Mouse (Mus musculus) gastrocnemius, adult 2 months (tissue): ENCODE measurements around the gene Cntnap5a. TPM values are rescaled to one million over a fixed set of nuclear protein-coding genes. Genes with fewer than 3 reads are reported as not detected.

Source experiments
- DNase-seq: peaks from one replicate; pipeline ENCODE4 v3.0.0; 2022
- H3K27ac ChIP-seq: fragments of 200-600 bp; 2 replicates; pipeline ENCODE4 v1.8.1; 2022; ENCODE audit warnings: mild to moderate bottlenecking
- H3K4me3 ChIP-seq: fragments of 200-600 bp; 2 replicates; pipeline ENCODE4 v1.8.1; 2022; ENCODE audit warnings: mild to moderate bottlenecking, moderate library complexity
- CTCF ChIP-seq: fragments of 200-600 bp; IDR thresholded peaks from 2 replicates; pipeline ENCODE4 v1.8.1; 2022; ENCODE audit warnings: antibody characterized with exemption, mild to moderate bottlenecking, moderate library complexity
- intact Hi-C: fragments of 180-260 bp; cut with DNase I; formaldehyde crosslinking; loops from one replicate; pipeline ENCODE4 v1.15.1; 2025
- total RNA-seq, 2 experiments: library from RNA; stranded (reverse); gene quantifications; 2 replicates each; pipeline ENCODE4 v1.2.3; 2021

Gene Cntnap5a
- total RNA-seq, 2 experiments from 2014 or later = not detected

DNA sequence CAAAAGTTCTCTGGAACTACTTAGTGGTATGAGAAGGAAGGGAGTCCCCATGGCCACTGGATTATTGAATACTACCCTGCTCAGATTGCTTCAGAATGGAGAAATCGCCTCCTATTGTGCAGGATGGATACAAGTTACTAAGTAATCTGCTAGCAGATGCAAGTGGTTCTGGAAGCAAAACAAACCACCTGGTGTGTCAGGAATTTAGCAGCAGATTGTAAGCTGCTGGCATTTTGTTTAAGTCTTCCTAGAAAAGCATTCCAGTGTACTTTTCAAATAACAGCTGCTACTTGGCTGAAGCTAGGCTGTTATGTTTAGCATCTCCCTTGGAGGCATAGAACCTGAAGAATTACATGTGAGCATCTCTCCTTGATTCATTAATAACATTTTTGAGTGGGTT is 247.5 kb downstream of the Cntnap5a start:
- no peak for TF ChIP-seq CTCF
- H3K4me3 ChIP-seq = no peak overlapping the region
- intact Hi-C loops = no loop called here
- H3K27ac ChIP-seq = no peak overlapping the region
- no peak for DNase-seq

DNA sequence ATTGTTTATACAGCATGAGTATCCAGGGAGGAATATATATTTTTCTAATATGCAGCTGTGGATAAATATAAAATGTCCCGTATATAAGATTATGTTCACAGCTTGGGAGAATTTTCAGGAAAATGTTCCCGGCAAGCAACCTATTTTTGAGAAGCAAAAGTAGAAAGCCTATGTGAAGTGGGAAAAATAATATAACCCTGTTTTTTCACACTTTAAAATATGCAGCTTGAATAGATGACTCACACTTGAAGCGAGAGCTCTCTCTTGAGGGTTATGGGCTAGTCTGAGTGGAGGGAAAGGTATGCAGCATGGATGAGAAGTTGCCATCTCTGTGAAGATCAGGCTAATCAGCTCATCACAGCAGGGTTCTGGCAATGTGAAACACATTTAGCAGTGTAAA is 261.3 kb downstream of the Cntnap5a start:
- no peak overlapping the region for H3K27ac ChIP-seq
- no peak for DNase-seq
- no peak overlapping the region for H3K4me3 ChIP-seq
- intact Hi-C loops = no loop called here
- no peak for TF ChIP-seq CTCF

- no peak for DNase-seq
- Histone ChIP-seq H3K27ac (no peak overlapping the region), H3K4me3 (no peak overlapping the region)
- no peak for TF ChIP-seq CTCF
- intact Hi-C loops = no loop called here
Measured at GRCm38 (mm10) chr1:115956528-115956927, 272.0 kb downstream of the Cntnap5a start.

- intact Hi-C loops = no loop called here
Measured at GRCm38 (mm10) chr1:115964993-115965575, 280.5 kb downstream of the Cntnap5a start.

GRCm38 (mm10) chr1:115990204-115990603 is 305.6 kb downstream of the Cntnap5a start:
- no peak for DNase-seq
- no peak overlapping the region for H3K27ac ChIP-seq
- TF ChIP-seq CTCF = no peak
- intact Hi-C loops = no loop called here
- no peak overlapping the region for H3K4me3 ChIP-seq

More at GRCm38 (mm10) chr1:115964993-115965575, 280.5 kb downstream of the Cntnap5a start:
- DNase-seq = peak; percentile 16
- TF ChIP-seq CTCF = no peak
- Histone ChIP-seq H3K27ac (peak overlapping the region; percentile 35), H3K4me3 (no peak overlapping the region)

GRCm38 (mm10) chr1:116015768-116016167 is 331.2 kb downstream of the Cntnap5a start:
- no peak for TF ChIP-seq CTCF
- H3K4me3 ChIP-seq = no peak overlapping the region
- DNase-seq = no peak
- intact Hi-C loops = no loop called here
- no peak overlapping the region for H3K27ac ChIP-seq

- no peak for DNase-seq
- H3K4me3 ChIP-seq = no peak overlapping the region
- H3K27ac ChIP-seq = no peak overlapping the region
- intact Hi-C loops = no loop called here
- TF ChIP-seq CTCF = no peak
Measured at GRCm38 (mm10) chr1:116029653-116030052, 345.1 kb downstream of the Cntnap5a start.

GRCm38 (mm10) chr1:116035897-116036296 is 351.3 kb downstream of the Cntnap5a start:
- no peak overlapping the region for H3K4me3 ChIP-seq
- intact Hi-C loops = no loop called here
- TF ChIP-seq CTCF = no peak
- DNase-seq = no peak
- H3K27ac ChIP-seq = no peak overlapping the region

DNA sequence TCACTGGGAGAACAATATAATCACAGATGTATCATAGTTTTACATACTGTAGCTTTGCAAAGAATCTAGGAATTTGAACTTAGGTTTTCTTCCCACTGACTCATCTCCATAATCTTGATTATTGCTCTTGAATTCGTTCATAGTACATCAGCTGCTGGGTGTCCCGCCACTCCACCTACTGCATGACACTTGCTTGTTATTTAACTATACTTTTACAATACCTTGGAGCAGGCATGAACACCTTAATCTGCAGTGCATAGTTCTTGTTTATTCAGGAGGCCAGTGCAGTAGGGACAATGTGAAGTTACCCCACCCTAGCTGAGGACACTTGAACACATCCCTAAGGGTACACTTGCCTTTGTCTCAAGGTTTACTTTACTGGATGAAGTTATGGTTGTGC is 352.3 kb downstream of the Cntnap5a start:
- no peak overlapping the region for H3K27ac ChIP-seq
- intact Hi-C loops = no loop called here
- TF ChIP-seq CTCF = no peak
- H3K4me3 ChIP-seq = no peak overlapping the region
- DNase-seq = no peak

GRCm38 (mm10) chr1:116044083-116044482 is 359.5 kb downstream of the Cntnap5a start:
- no peak overlapping the region for H3K27ac ChIP-seq
- DNase-seq = no peak
- intact Hi-C loops = no loop called here
- no peak overlapping the region for H3K4me3 ChIP-seq
- TF ChIP-seq CTCF = no peak

DNA sequence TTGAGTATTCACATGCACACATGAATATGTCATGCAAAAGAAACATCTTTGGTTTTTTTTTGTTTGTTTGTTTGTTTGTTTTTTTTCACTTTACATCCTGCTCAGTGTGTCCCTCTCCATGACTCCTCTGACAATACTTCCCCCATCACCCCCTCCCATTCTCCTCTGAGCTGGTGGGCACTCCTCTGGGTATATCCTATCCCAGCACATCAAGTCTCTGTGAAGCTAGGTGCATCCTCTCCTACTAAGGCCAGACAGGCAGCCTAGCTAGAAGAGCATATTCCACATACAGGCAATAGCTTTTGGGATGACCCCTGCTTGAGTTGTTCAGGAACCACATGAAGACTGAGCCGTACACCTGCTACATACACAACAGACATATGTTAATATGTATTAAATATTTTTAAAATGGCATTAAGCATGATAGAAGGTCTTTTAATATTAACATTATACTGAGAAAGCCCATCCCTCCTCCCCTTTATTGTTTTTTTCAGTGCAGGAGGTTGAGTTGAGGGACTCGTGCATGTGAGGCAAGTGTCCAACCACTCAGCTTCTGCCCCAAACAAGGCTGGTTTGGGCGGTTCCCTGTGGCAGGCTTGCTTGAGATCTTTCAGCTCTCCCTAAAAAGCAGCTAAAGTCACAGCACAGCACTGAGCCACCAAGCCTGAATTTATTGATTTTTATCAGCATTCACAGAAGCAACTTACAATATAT is 422.6 kb downstream of the Cntnap5a start:
- H3K4me3 ChIP-seq = no peak overlapping the region
- DNase-seq = no peak
- intact Hi-C loops = no loop called here
- no peak overlapping the region for H3K27ac ChIP-seq
- no peak for TF ChIP-seq CTCF

DNA sequence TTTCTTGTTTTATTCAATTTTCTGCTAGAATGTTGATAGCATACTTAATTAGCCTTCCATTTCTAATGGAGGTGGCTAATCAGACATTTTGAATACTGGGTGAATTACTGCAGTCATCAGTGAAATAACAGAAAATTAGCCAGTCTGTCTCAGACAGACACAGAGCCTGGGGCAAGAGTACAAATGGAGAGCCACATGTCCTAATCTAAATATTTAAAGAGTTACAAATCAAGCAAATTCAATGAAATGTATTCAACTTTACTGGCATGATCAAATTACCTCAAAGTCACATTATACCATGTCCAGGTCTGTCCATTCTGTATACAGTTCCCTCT is 423.1 kb downstream of the Cntnap5a start:
- intact Hi-C loops = no loop called here
- Histone ChIP-seq H3K4me3 (no peak overlapping the region), H3K27ac (no peak overlapping the region)
- no peak for DNase-seq
- no peak for TF ChIP-seq CTCF

DNA sequence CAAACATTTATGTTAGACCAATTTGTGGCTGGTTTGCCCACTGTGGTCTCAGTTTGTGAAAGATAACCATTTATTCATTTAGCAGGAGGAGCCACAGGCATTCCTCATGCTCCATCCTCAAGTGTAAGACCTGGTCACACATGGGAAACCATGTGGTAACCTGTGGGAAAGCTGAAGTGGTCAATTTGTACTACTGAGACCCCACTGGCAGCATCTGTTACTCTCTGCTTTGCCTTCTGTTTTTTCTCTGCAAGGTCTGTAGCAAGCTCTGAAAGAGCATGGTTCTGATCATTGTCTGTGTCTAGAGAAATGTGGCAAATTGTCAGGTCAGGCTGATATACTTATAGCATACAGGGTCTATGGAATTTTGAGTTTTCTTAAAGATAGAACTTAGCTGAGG is 423.8 kb downstream of the Cntnap5a start:
- Histone ChIP-seq H3K4me3 (no peak overlapping the region), H3K27ac (no peak overlapping the region)
- DNase-seq = no peak
- intact Hi-C loops = no loop called here
- no peak for TF ChIP-seq CTCF

DNA sequence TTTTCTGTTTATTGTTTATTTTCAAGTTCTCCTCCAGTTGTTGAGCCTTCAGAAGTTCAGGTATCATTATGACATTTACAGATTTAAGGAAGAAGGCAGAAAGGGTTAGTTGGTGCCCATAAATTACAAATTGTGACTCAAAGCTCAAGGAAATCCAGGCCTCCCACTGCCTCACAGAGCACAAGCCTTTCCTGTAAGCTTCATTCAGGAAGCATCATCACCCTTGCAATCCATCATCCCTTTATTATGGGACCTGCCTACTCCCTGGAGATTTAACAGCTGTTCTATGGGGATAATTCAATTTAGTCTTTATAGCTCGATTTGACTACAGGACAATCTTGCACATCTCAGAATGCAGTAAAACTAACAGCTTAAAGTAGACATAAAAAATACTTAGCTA is 441.2 kb downstream of the Cntnap5a start:
- no peak for TF ChIP-seq CTCF
- Histone ChIP-seq H3K4me3 (no peak overlapping the region), H3K27ac (no peak overlapping the region)
- intact Hi-C loops = no loop called here
- DNase-seq = no peak
